Mouse (Mus musculus): Measurements from ENCODE around the gene Rsrp1. TPM values are rescaled to one million over a fixed set of nuclear protein-coding genes. Genes with fewer than 3 reads are reported as not detected.

The Rsrp1 gene
- polyA plus RNA-seq, 1 experiment from 2014 or later, result 559 TPM

Other genes with a start within 250 kb of the Rsrp1 start
- 3.8 and 4.3 TPM in 2 replicates for gene Man1c1, start 219.3 kb upstream of the Rsrp1 start, polyA plus RNA-seq (2015; fragmentation: Nextera tagmentation; extraction: Ambion mirVana)
- gene Ldlrap1, start 155.6 kb upstream of the Rsrp1 start, polyA plus RNA-seq (2015; fragmentation: Nextera tagmentation; extraction: Ambion mirVana), result 2.7 and 3.0 TPM in 2 replicates
- 97.2 and 106 TPM in 2 replicates for gene Maco1, start 70.2 kb upstream of the Rsrp1 start, polyA plus RNA-seq (2015; fragmentation: Nextera tagmentation; extraction: Ambion mirVana)
- gene Rhd, start 59.1 kb upstream of the Rsrp1 start, polyA plus RNA-seq (2015; fragmentation: Nextera tagmentation; extraction: Ambion mirVana), result 0.98 and 1.1 TPM in 2 replicates
- 203 and 218 TPM in 2 replicates for gene Tmem50a, start 8.6 kb upstream of the Rsrp1 start, polyA plus RNA-seq (2015; fragmentation: Nextera tagmentation; extraction: Ambion mirVana)
- 58.6 and 60.5 TPM in 2 replicates for gene Syf2, start 7.3 kb downstream of the Rsrp1 start, polyA plus RNA-seq (2015; fragmentation: Nextera tagmentation; extraction: Ambion mirVana)
- not detected in 2 replicates for gene Runx3, start 197.1 kb downstream of the Rsrp1 start, polyA plus RNA-seq (2015; fragmentation: Nextera tagmentation; extraction: Ambion mirVana)